Mouse (Mus musculus): ENCODE results near the gene Sorl1. TPM values are rescaled to one million over a fixed set of nuclear protein-coding genes. Genes with fewer than 3 reads are reported as not detected.

Sorl1 gene
- total RNA-seq, 2 experiments from 2014 or later = 23.5 to 38.2 TPM

- no peak for DNase-seq (ENCODE audit: low spot score in 2 of 2)
Observed at GRCm38 (mm10) chr9:41929986-41930385, 194.1 kb downstream of the Sorl1 start.

- DNase-seq (ENCODE audit: low spot score in 2 of 2) = no peak
Observed at GRCm38 (mm10) chr9:41925721-41926120, 198.4 kb downstream of the Sorl1 start.

GRCm38 (mm10) chr9:41924140-41924539 lies 200.0 kb downstream of the Sorl1 start:
- no peak for DNase-seq (ENCODE audit: low spot score in 2 of 2)

- no peak for DNase-seq (ENCODE audit: low spot score in 2 of 2)
Observed at GRCm38 (mm10) chr9:41922416-41922815, 201.7 kb downstream of the Sorl1 start.

DNA sequence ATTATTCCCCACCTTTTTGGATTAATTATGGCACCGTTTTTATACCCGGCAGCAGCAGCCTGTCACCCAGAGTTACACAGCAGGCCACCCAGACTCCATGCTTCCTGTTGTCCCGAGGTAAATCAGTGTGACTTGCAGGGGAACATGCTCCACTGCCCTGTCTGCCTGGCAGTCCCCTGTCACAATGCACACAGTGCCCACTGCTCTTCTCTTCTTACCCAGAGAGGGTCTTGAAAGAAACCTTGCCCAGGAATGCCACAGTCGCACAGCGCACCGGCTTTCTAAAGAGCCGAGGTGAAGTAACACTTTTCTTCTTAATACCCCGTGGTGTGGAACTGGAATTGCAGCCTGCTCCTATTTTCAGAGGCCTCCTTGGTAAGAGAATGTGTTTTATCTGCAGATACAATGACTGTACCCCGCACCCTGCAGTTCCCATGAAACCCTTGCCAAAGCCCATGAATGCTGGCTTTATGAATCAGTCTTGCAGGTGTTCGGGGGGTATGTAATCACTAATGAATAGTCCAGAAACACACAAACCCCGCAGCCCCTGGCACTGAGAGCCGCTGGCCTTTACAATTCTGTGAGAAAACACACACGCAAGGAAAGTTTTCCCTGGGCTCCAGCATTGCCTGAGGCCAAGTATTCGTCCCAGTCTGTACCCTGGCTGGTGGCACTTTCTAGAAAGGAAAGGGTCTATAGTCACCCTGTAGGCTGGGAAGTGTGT lies 205.3 kb downstream of the Sorl1 start:
- DNase-seq (ENCODE audit: low spot score in 2 of 2) = no peak

DNA sequence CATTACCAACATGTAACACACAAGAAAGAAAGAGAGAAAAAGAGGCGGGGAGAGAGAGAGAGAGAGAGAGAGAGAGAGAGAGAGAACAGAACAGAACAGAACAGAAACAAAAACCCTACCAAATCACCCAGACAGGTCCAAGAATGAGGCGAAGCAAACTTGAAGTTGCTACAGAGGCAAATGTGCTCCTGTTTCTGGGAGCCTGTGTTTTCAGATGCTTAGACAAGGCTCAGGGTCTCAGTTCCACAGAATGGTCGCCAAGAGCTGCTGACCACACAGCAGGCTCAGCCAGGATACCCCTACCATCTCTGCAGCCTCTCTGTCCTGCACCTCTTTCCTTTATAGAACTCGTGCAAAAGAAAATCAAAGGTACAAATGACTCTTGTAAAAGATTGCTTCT lies 205.9 kb downstream of the Sorl1 start:
- DNase-seq (ENCODE audit: low spot score in 2 of 2) = no peak

GRCm38 (mm10) chr9:41915571-41915970 lies 208.5 kb downstream of the Sorl1 start:
- no peak for DNase-seq (ENCODE audit: low spot score in 2 of 2)

Other genes with a start within 250 kb of the Sorl1 start
- gene Sc5d, start 140.0 kb upstream of the Sorl1 start, total RNA-seq (2021) = 100 to 1,000 TPM; 100 to 104 TPM